Mouse (Mus musculus) skeletal muscle tissue, adult 2 months (tissue): ENCODE measurements around the gene Fbxl14.
A peak's percentile ranks its signal among the peaks of the same experiment; 100 is the strongest.
"Not testable (repeated sequence)": the region's sequence is repeated elsewhere in the genome, so short reads cannot be mapped to it uniquely, and the experiment has no call there.

Experiments
- DNase-seq: peaks from one replicate; pipeline ENCODE4 v3.0.0-alpha.2; 2012; ENCODE audit warnings: low read depth, low spot score

Gene Fbxl14

GRCm38 (mm10) chr6:119470777-119471176 lies 8.7 kb upstream of the Fbxl14 start:
- DNase-seq, result no peak

- no peak for DNase-seq
Measured at GRCm38 (mm10) chr6:119472135-119472534, 7.3 kb upstream of the Fbxl14 start.

- DNase-seq, result no peak
Measured at GRCm38 (mm10) chr6:119472705-119473104, 6.8 kb upstream of the Fbxl14 start.

GRCm38 (mm10) chr6:119473446-119473845 lies 6.0 kb upstream of the Fbxl14 start:
- no peak for DNase-seq

GRCm38 (mm10) chr6:119473992-119474391 lies 5.5 kb upstream of the Fbxl14 start:
- DNase-seq, result no peak

GRCm38 (mm10) chr6:119475988-119476387 lies 3.5 kb upstream of the Fbxl14 start:
- DNase-seq, result no peak

- no peak for DNase-seq
Measured at GRCm38 (mm10) chr6:119477686-119478310, 1.7 kb upstream of the Fbxl14 start.

GRCm38 (mm10) chr6:119478560-119479342 lies 717 bp upstream of the Fbxl14 start:
- DNase-seq, result peak; percentile 69

GRCm38 (mm10) chr6:119479876-119480705 lies 623 bp downstream of the Fbxl14 start:
- DNase-seq, result peak; percentile 40

- DNase-seq, result no peak
Measured at GRCm38 (mm10) chr6:119480706-119481331, 1.4 kb downstream of the Fbxl14 start.

GRCm38 (mm10) chr6:119481741-119482390 lies 2.4 kb downstream of the Fbxl14 start:
- not testable (repeated sequence) for DNase-seq

- no peak for DNase-seq
Measured at GRCm38 (mm10) chr6:119482958-119483600, 3.6 kb downstream of the Fbxl14 start.

GRCm38 (mm10) chr6:119485486-119485885 lies 6.0 kb downstream of the Fbxl14 start:
- no peak for DNase-seq

GRCm38 (mm10) chr6:119486381-119487084 lies 7.1 kb downstream of the Fbxl14 start:
- DNase-seq, result no peak

GRCm38 (mm10) chr6:119487085-119487458 lies 7.6 kb downstream of the Fbxl14 start:
- DNase-seq, result no peak

- DNase-seq, result no peak
Measured at GRCm38 (mm10) chr6:119487619-119488018, 8.2 kb downstream of the Fbxl14 start.

GRCm38 (mm10) chr6:119489765-119490164 lies 10.3 kb downstream of the Fbxl14 start:
- no peak for DNase-seq

- no peak for DNase-seq
Measured at GRCm38 (mm10) chr6:119490549-119490948, 11.1 kb downstream of the Fbxl14 start.

GRCm38 (mm10) chr6:119491006-119491405 lies 11.5 kb downstream of the Fbxl14 start:
- DNase-seq, result no peak

- DNase-seq, result no peak
Measured at GRCm38 (mm10) chr6:119491997-119492629, 12.6 kb downstream of the Fbxl14 start.
